Comparison of ENCODE assay signal across 9 mouse cellular contexts in the genomic region with DNA sequence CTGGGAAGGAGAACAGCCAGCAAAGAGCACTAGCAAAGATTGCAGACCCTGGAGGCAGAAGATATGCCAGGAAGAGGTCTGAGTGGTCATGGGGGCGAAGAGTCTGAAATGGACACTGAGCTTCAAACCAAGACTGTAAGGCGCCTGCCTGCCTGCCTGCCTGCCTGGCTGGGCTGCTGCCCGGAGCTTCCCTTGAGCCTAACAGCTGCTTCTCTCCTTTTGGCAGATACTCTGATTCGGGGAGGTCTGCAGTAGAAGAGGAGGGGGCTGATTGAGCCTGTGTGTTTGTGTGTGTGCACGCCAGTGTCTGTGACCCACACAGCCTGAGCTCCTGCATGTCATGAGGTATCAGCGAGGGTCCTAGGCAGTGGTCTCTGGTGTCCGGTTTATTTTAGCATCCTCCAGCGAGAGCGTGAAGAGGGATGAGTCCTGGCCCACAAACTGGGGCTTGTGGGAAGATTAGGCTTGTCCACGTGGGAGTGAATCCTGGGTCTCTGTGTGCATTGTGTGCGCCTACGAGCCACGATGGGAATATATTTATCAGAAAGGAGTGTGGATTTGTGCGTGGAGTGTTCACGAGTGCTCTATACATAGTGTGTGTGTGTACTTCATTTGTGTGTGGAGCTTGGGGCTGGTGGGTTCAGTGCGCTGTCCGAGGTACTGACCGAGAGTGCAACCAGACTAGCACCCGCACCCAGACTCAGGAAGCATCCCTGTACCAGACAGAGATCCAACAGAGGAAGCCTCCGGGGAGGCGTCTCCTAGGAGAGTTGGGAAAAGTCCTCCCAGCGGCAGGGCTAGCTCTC. TPM values are rescaled to one million over a fixed set of nuclear protein-coding genes. Genes with fewer than 3 reads are reported as not detected.
DNase-seq lines count a peak whose midpoint lies in the region; ATAC-seq and TF ChIP-seq lines count a peak whose summit lies in the region.
"Had no signal": no experiment of that assay in that cellular context is flagged by ENCODE, and none has a peak within 500 bp of the region (broad histone marks: within the 10 kb centered on the region; RNA-seq: fewer than 3 reads in every experiment).

No protein-coding gene starts in this region.

- no peak for TF ChIP-seq CTCF in MEL (IDR thresholded peaks at IDR 0.05 in 2 of 3, conservative IDR thresholded peaks at IDR 0.05 in 1 of 3; ENCODE audit: control insufficient read depth in 1 of 3, insufficient read depth in 1 of 3, low read depth in 2 of 3, low read length in 3 of 3, poor library complexity in 1 of 3, severe bottlenecking in 1 of 3)
- no peak for TF ChIP-seq CTCF in cortical plate, adult 2 months (IDR thresholded peaks at IDR 0.05; ENCODE audit: extremely low read depth, insufficient read depth, low read length)

- peak; percentile 80 for DNase-seq in intestine, embryonic 14.5 days (ENCODE audit: low spot score)
- peak; percentile 31 for DNase-seq in MEL (ENCODE audit: low read depth, low spot score)
- DNase-seq in lung, postnatal 4 days: peak; percentile 28 to 43
- DNase-seq in right cerebral cortex, postnatal 4 days: peak; percentile 40
- DNase-seq in adipocyte (ENCODE audit: low spot score): no peak

- no peak overlapping the region for H3K27ac ChIP-seq in intestine, embryonic 14.5 days (ENCODE audit: low read depth)
- no peak overlapping the region for H3K27ac ChIP-seq in intestine, embryonic 16.5 days (ENCODE audit: low read length)
- H3K27ac ChIP-seq in MEL (ENCODE audit: control insufficient read depth, low read depth, low read length): no peak overlapping the region
- H3K27ac ChIP-seq in cortical plate, adult 2 months (ENCODE audit: insufficient read depth, low read length): peak overlapping the region; percentile 24; the same call in 1 of the 2 replicates
- peak overlapping the region; percentile 77 for H3K27ac ChIP-seq in hindbrain, embryonic 15.5 days (replicated peaks)

- peaks cover 6% of the 10 kb centered on the region; the same call in 1 of the 2 replicates for H3K4me1 ChIP-seq in intestine, embryonic 14.5 days (replicated peaks; ENCODE audit: control insufficient read depth, insufficient read depth, low read length)
- peaks cover 5% of the 10 kb centered on the region for H3K4me1 ChIP-seq in intestine, embryonic 16.5 days (ENCODE audit: control insufficient read depth, insufficient read depth, low read length)
- no peaks in the 10 kb centered on the region for H3K4me1 ChIP-seq in MEL (ENCODE audit: control insufficient read depth in 1 of 2, insufficient read depth in 2 of 2, low read length in 2 of 2)
- peaks cover 7% of the 10 kb centered on the region for H3K4me1 ChIP-seq in cortical plate, adult 2 months (ENCODE audit: control insufficient read depth, insufficient read depth, low read length)
- peaks cover 71% of the 10 kb centered on the region for H3K4me1 ChIP-seq in hindbrain, embryonic 15.5 days (replicated peaks)

- peak; percentile 37; the same call in 1 of the 2 replicates for ATAC-seq in intestine, embryonic 14.5 days (replicated peaks; ENCODE audit: low FRiP score, low TSS enrichment, low read depth)
- ATAC-seq in intestine, embryonic 16.5 days: no peak
- no peak for ATAC-seq in hindbrain, embryonic 15.5 days (ENCODE audit: low FRiP score, low read depth)

- no peaks in the 10 kb centered on the region for H3K36me3 ChIP-seq in intestine, embryonic 14.5 days (ENCODE audit: control insufficient read depth, insufficient read depth, low read length)
- H3K36me3 ChIP-seq in intestine, embryonic 16.5 days (ENCODE audit: control insufficient read depth, insufficient read depth, low read length): no peaks in the 10 kb centered on the region
- H3K36me3 ChIP-seq in MEL (ENCODE audit: control insufficient read depth in 1 of 2, insufficient read depth in 2 of 2, low read length in 2 of 2): no peaks in the 10 kb centered on the region
- no peaks in the 10 kb centered on the region for H3K36me3 ChIP-seq in hindbrain, embryonic 15.5 days

- TF ChIP-seq POLR2A in MEL (IDR thresholded peaks at IDR 0.05; ENCODE audit: control insufficient read depth in 1 of 2, insufficient read depth in 1 of 2, low read depth in 1 of 2, low read length in 2 of 2, poor library complexity in 1 of 2): no peak
- no peak for TF ChIP-seq POLR2A in cortical plate, adult 2 months (IDR thresholded peaks at IDR 0.05; ENCODE audit: extremely low read depth, insufficient read depth, low read length)

- TF ChIP-seq EP300 in MEL (IDR thresholded peaks at IDR 0.05; ENCODE audit: low read depth in 1 of 2, low read length in 2 of 2): no peak

- 23% methylated on average over 22 of the region's 22 CpGs for whole genome bisulfite sequencing in intestine, embryonic 14.5 days
- 21% methylated on average over 22 of the region's 22 CpGs for WGBS in intestine, embryonic 16.5 days
- WGBS in hindbrain, embryonic 15.5 days: 9% methylated on average over 22 of the region's 22 CpGs

- peaks cover 39% of the 10 kb centered on the region for H3K27me3 ChIP-seq in intestine, embryonic 14.5 days (replicated peaks; ENCODE audit: control insufficient read depth, insufficient read depth, low read length)
- H3K27me3 ChIP-seq in intestine, embryonic 16.5 days (replicated peaks; ENCODE audit: control insufficient read depth, insufficient read depth, low read length): peaks cover 22% of the 10 kb centered on the region
- no peaks in the 10 kb centered on the region for H3K27me3 ChIP-seq in MEL (ENCODE audit: control insufficient read depth in 1 of 2, insufficient read depth in 2 of 2, low read length in 2 of 2)
- no peaks in the 10 kb centered on the region for H3K27me3 ChIP-seq in hindbrain, embryonic 15.5 days

- H3K4me2 ChIP-seq in intestine, embryonic 14.5 days (ENCODE audit: low read length): no peak overlapping the region
- no peak overlapping the region for H3K4me2 ChIP-seq in intestine, embryonic 16.5 days (ENCODE audit: low read depth, low read length)
- peak overlapping the region; percentile 71 for H3K4me2 ChIP-seq in hindbrain, embryonic 15.5 days

- no peaks in the 10 kb centered on the region for H3K79me2 ChIP-seq in MEL (ENCODE audit: control insufficient read depth, insufficient read depth, low read length, poor library complexity)

- no peak overlapping the region for H3K9ac ChIP-seq in intestine, embryonic 14.5 days (ENCODE audit: low read length)
- no peak overlapping the region for H3K9ac ChIP-seq in intestine, embryonic 16.5 days (ENCODE audit: low read depth, low read length)
- no peak overlapping the region for H3K9ac ChIP-seq in MEL (ENCODE audit: control insufficient read depth, low read depth, low read length, poor library complexity, severe bottlenecking)
- H3K9ac ChIP-seq in hindbrain, embryonic 15.5 days: peak overlapping the region; percentile 68

- no peak for TF ChIP-seq RAD21 in MEL (IDR thresholded peaks at IDR 0.05; ENCODE audit: low read depth, low read length)

- no peak overlapping the region for H3K4me3 ChIP-seq in intestine, embryonic 14.5 days (ENCODE audit: low read depth, low read length)
- no peak overlapping the region for H3K4me3 ChIP-seq in intestine, embryonic 16.5 days (ENCODE audit: low read length)
- no peak overlapping the region for H3K4me3 ChIP-seq in MEL (ENCODE audit: control insufficient read depth in 1 of 2, insufficient read depth in 1 of 2, low read depth in 2 of 2, low read length in 2 of 2)
- peak overlapping the region; percentile 70 for H3K4me3 ChIP-seq in cortical plate, adult 2 months (ENCODE audit: insufficient read depth, low read length)
- H3K4me3 ChIP-seq in hindbrain, embryonic 15.5 days: peak overlapping the region; percentile 57

- H3K9me3 ChIP-seq in intestine, embryonic 14.5 days (ENCODE audit: control insufficient read depth, low read length): no peaks in the 10 kb centered on the region
- H3K9me3 ChIP-seq in intestine, embryonic 16.5 days (ENCODE audit: control insufficient read depth, low read length): no peaks in the 10 kb centered on the region
- H3K9me3 ChIP-seq in MEL (replicated peaks; ENCODE audit: insufficient read depth, low read length): no peaks in the 10 kb centered on the region
- no peaks in the 10 kb centered on the region for H3K9me3 ChIP-seq in hindbrain, embryonic 15.5 days

TF ChIP-seq in MEL, 35 proteins besides CTCF, POLR2A, EP300 and RAD21:
- no peak for TF ChIP-seq BHLHE40 (IDR thresholded peaks at IDR 0.05; ENCODE audit: borderline replicate concordance, low read depth, low read length)
- no peak for TF ChIP-seq MAZ (IDR thresholded peaks at IDR 0.05; ENCODE audit: low read depth, low read length)
- no peak for TF ChIP-seq NRF1 (IDR thresholded peaks at IDR 0.05; ENCODE audit: insufficient read depth, low read depth, low read length, poor library complexity, severe bottlenecking)
- TF ChIP-seq JUND (IDR thresholded peaks at IDR 0.05; ENCODE audit: low read depth, low read length): no peak
- TF ChIP-seq TCF12 (IDR thresholded peaks at IDR 0.05; ENCODE audit: low read depth, low read length): no peak
- no peak for TF ChIP-seq ELF1 (IDR thresholded peaks at IDR 0.05; ENCODE audit: low read depth, low read length)
- no peak for TF ChIP-seq E2F4 (IDR thresholded peaks at IDR 0.05; ENCODE audit: borderline replicate concordance, low read depth, low read length)
- TF ChIP-seq MYB (IDR thresholded peaks at IDR 0.05; ENCODE audit: low read depth, low read length): no peak
- TF ChIP-seq ETS1 (IDR thresholded peaks at IDR 0.05; ENCODE audit: low read depth, low read length): no peak
- no peak for TF ChIP-seq TBP (IDR thresholded peaks at IDR 0.05; ENCODE audit: low read depth, low read length)
- no peak for TF ChIP-seq USF2 (IDR thresholded peaks at IDR 0.05; ENCODE audit: borderline replicate concordance in 1 of 2, insufficient read depth in 1 of 2, low read depth in 1 of 2, low read length in 2 of 2)
- TF ChIP-seq MXI1 (IDR thresholded peaks at IDR 0.05; ENCODE audit: low read depth, low read length): no peak
- no peak for TF ChIP-seq ZKSCAN1 (IDR thresholded peaks at IDR 0.05; ENCODE audit: low read depth, low read length)
- TF ChIP-seq ZC3H11A (IDR thresholded peaks at IDR 0.05; ENCODE audit: low read depth, low read length): no peak
- no peak for TF ChIP-seq MAX (IDR thresholded peaks at IDR 0.05; ENCODE audit: low read length)
- TF ChIP-seq NELFE (IDR thresholded peaks at IDR 0.05; ENCODE audit: low read depth, low read length): no peak

RNA-seq across cellular contexts. Expression of gene Disp3, which starts 1.3 kb away (rescaled TPM):
- polyA plus RNA-seq in intestine, embryonic 14.5 days (2014; fragmentation: Nextera tagmentation; extraction: Ambion mirVana): 0.18 and 0.23 TPM in 2 replicates
- polyA plus RNA-seq in intestine, embryonic 16.5 days (2015; fragmentation: Nextera tagmentation; extraction: Ambion mirVana): 0.06 and 0.28 TPM in 2 replicates
- total RNA-seq in MEL (2012; rRNA removed): not detected in 2 replicates
- not detected for polyA plus RNA-seq in MEL (2012; ENCODE audit: insufficient read depth in 1 of 2, insufficient read length in 2 of 2, low read depth in 1 of 2, low replicate concordance in 2 of 2, missing spikeins in 1 of 2)
- polyA plus RNA-seq in cortical plate, adult 2 months (2012; rRNA removed): 19.6 and 20.1 TPM in 2 replicates
- 13.3 and 15.3 TPM in 2 replicates for polyA plus RNA-seq in hindbrain, embryonic 15.5 days (2015; fragmentation: Nextera tagmentation; extraction: Ambion mirVana)
- total RNA-seq: hematopoietic stem cell, adult 5-6 weeks had no signal

Comparison
In these comparisons a context has a peak if more than half of its experiments do, and no peak if none do; other contexts are left out.
1. H3K27ac ChIP-seq: peak in cortical plate, adult 2 months (single experiment) and hindbrain, embryonic 15.5 days (single experiment); none in intestine, embryonic 14.5 days (single experiment), intestine, embryonic 16.5 days (single experiment) and MEL (single experiment).
2. H3K4me3 ChIP-seq: peak in cortical plate, adult 2 months (single experiment) and hindbrain, embryonic 15.5 days (single experiment); none in intestine, embryonic 14.5 days (single experiment), intestine, embryonic 16.5 days (single experiment) and MEL (0 of 2).
3. RNA of gene Disp3, which starts 1.3 kb away (polyA plus RNA-seq): 19.6 to 20.1 TPM in cortical plate, adult 2 months and 13.3 to 15.3 TPM in hindbrain, embryonic 15.5 days; 0.06 to 0.28 TPM in intestine, embryonic 16.5 days, 0.18 to 0.23 TPM in intestine, embryonic 14.5 days and not detected in MEL; every median in the first group is over 10 times any median in the second.